Mouse (Mus musculus): ENCODE results near the gene Dgkq.

GRCm38 (mm10) chr5:108651823-108652222 lies 17.6 kb downstream of the Dgkq start:
- TF ChIP-seq POLR2A (IDR thresholded peaks at IDR 0.05; ENCODE audit: control insufficient read depth, extremely low read depth, insufficient read depth, low read length, poor library complexity) (no peak), CTCF (IDR thresholded peaks at IDR 0.05; ENCODE audit: borderline replicate concordance, control insufficient read depth, extremely low read depth, insufficient read depth, low read length, poor library complexity) (no peak)

All from thymus, adult 2 months (tissue).